Mouse (Mus musculus): ENCODE measurements around the gene Crk.

Crk gene

GRCm38 (mm10) chr11:75655621-75656545 lies 23.2 kb upstream of the Crk start:
- no peak for DNase-seq (ENCODE audit: extremely low read depth, low read depth)

GRCm38 (mm10) chr11:75656621-75657590 lies 22.2 kb upstream of the Crk start:
- DNase-seq (ENCODE audit: extremely low read depth, low read depth) = no peak

- no peak for DNase-seq (ENCODE audit: extremely low read depth, low read depth)
These were observed 21.2 kb upstream of the Crk start for GRCm38 (mm10) chr11:75657841-75658240.

GRCm38 (mm10) chr11:75658311-75658710 lies 20.7 kb upstream of the Crk start:
- no peak for DNase-seq (ENCODE audit: extremely low read depth, low read depth)

GRCm38 (mm10) chr11:75658996-75659750 lies 19.9 kb upstream of the Crk start:
- no peak for DNase-seq (ENCODE audit: extremely low read depth, low read depth)

GRCm38 (mm10) chr11:75660081-75660590 lies 18.9 kb upstream of the Crk start:
- no peak for DNase-seq (ENCODE audit: extremely low read depth, low read depth)

- no peak for DNase-seq (ENCODE audit: extremely low read depth, low read depth)
These were observed 17.9 kb upstream of the Crk start for GRCm38 (mm10) chr11:75660941-75661800.

GRCm38 (mm10) chr11:75662131-75662530 lies 16.9 kb upstream of the Crk start:
- DNase-seq (ENCODE audit: extremely low read depth, low read depth) = no peak

GRCm38 (mm10) chr11:75666296-75666695 lies 12.8 kb upstream of the Crk start:
- no peak for DNase-seq (ENCODE audit: extremely low read depth, low read depth)

GRCm38 (mm10) chr11:75668621-75669020 lies 10.4 kb upstream of the Crk start:
- no peak for DNase-seq (ENCODE audit: extremely low read depth, low read depth)

GRCm38 (mm10) chr11:75669176-75669852 lies 9.7 kb upstream of the Crk start:
- DNase-seq (ENCODE audit: extremely low read depth, low read depth) = no peak

GRCm38 (mm10) chr11:75669853-75670200 lies 9.2 kb upstream of the Crk start:
- DNase-seq (ENCODE audit: extremely low read depth, low read depth) = no peak

GRCm38 (mm10) chr11:75671426-75672180 lies 7.5 kb upstream of the Crk start:
- DNase-seq (ENCODE audit: extremely low read depth, low read depth) = no peak

- DNase-seq (ENCODE audit: extremely low read depth, low read depth) = no peak
These were observed 5.6 kb upstream of the Crk start for GRCm38 (mm10) chr11:75673411-75673810.

GRCm38 (mm10) chr11:75674875-75675274 lies 4.2 kb upstream of the Crk start:
- no peak for DNase-seq (ENCODE audit: extremely low read depth, low read depth)

- no peak for DNase-seq (ENCODE audit: extremely low read depth, low read depth)
These were observed 945 bp upstream of the Crk start for GRCm38 (mm10) chr11:75677881-75678746.

GRCm38 (mm10) chr11:75679439-75680171 lies 546 bp downstream of the Crk start:
- DNase-seq (ENCODE audit: extremely low read depth, low read depth) = peak; percentile 31
